ENCODE assay signal across 8 mouse cellular contexts in the genomic region with DNA sequence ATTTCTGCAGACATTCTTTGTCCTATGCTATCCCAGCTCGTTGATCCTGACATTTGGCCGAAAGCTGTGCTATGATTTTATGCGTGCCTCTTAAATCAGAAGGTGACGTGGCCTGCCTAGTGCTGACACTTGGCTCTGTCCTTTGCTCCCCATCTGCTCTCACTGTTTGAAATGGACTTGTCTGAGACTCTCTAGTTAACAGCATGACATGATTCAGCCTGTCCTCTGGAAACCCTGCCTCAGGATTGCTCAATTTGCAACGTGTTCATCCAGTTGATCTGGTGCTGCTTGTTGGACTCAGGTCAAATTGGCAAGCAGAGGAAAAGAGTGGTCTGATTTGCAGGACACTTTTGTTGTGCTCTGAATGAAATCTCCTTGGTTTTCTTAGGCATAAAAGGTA. TPM values are rescaled to one million over a fixed set of nuclear protein-coding genes. Genes with fewer than 3 reads are reported as not detected.
A peak's percentile ranks its signal among the peaks of the same experiment; 100 is the strongest.
DNase-seq lines count a peak whose midpoint lies in the region; ATAC-seq and TF ChIP-seq lines count a peak whose summit lies in the region.

No protein-coding gene starts in this region.

- DNase-seq in brain, embryonic 14.5 days (ENCODE audit: low read depth) = peak; percentile 25
- peak; percentile 96 for DNase-seq in gonadal fat pad, adult 2 months (ENCODE audit: low read depth)
- DNase-seq in kidney, postnatal 36 days = peak; percentile 13 to 41
- DNase-seq in urinary bladder, postnatal 36 days (ENCODE audit: low spot score in 2 of 2) = peak; percentile 84 to 86

- no peaks in the 10 kb centered on the region for H3K4me1 ChIP-seq in forebrain, embryonic 15.5 days
- no peaks in the 10 kb centered on the region for H3K4me1 ChIP-seq in forebrain, embryonic 12.5 days

- no peak for TF ChIP-seq POLR2A in brain, embryonic 14.5 days (IDR thresholded peaks at IDR 0.05; ENCODE audit: borderline replicate concordance, extremely low read depth, insufficient read depth, insufficient read length, poor library complexity, severe bottlenecking)

- no peak overlapping the region for H3K4me3 ChIP-seq in forebrain, embryonic 15.5 days
- no peak overlapping the region for H3K4me3 ChIP-seq in forebrain, embryonic 12.5 days (replicated peaks)

- WGBS in forebrain, embryonic 15.5 days = 69% methylated on average over 5 of the region's 5 CpGs
- WGBS in forebrain, embryonic 12.5 days = 87% methylated on average over 5 of the region's 5 CpGs

- no peak overlapping the region for H3K4me2 ChIP-seq in forebrain, embryonic 15.5 days (replicated peaks)
- H3K4me2 ChIP-seq in forebrain, embryonic 12.5 days = no peak overlapping the region

- no peaks in the 10 kb centered on the region for H3K36me3 ChIP-seq in forebrain, embryonic 15.5 days
- no peaks in the 10 kb centered on the region for H3K36me3 ChIP-seq in forebrain, embryonic 12.5 days (replicated peaks)

- no peak for TF ChIP-seq CTCF in brain, embryonic 14.5 days (IDR thresholded peaks at IDR 0.05; ENCODE audit: borderline replicate concordance, extremely low read depth, insufficient read depth, insufficient read length)

- H3K9me3 ChIP-seq in forebrain, embryonic 15.5 days = no peaks in the 10 kb centered on the region
- no peaks in the 10 kb centered on the region for H3K9me3 ChIP-seq in forebrain, embryonic 12.5 days

- no peaks in the 10 kb centered on the region for H3K27me3 ChIP-seq in forebrain, embryonic 15.5 days
- H3K27me3 ChIP-seq in forebrain, embryonic 12.5 days = no peaks in the 10 kb centered on the region

- no peak overlapping the region for H3K9ac ChIP-seq in forebrain, embryonic 15.5 days (replicated peaks)
- no peak overlapping the region for H3K9ac ChIP-seq in forebrain, embryonic 12.5 days

- 0 out of 2 replicates have a peak, but pooled peaks have one; percentile 19 for ATAC-seq in forebrain, embryonic 15.5 days (replicated peaks)
- ATAC-seq in forebrain, embryonic 12.5 days (ENCODE audit: low FRiP score) = no peak
- ATAC-seq in activated CD4-positive, CD25-positive, alpha-beta regulatory T cell, adult 4 months = no peak
- no peak for ATAC-seq in monocyte, adult 5-6 weeks (replicated peaks; ENCODE audit: insufficient number of reproducible peaks, low FRiP score, low TSS enrichment, poor library complexity, severe bottlenecking)

- no peak overlapping the region for H3K27ac ChIP-seq in forebrain, embryonic 15.5 days (replicated peaks)
- H3K27ac ChIP-seq in forebrain, embryonic 12.5 days = no peak overlapping the region

RNA-seq across cellular contexts. Expression of gene Igsf10, which starts 57.7 kb away (rescaled TPM):
- 1.9 and 2.4 TPM in 2 replicates for polyA plus RNA-seq in forebrain, embryonic 15.5 days (2015; fragmentation: Nextera tagmentation; extraction: Ambion mirVana)
- polyA plus RNA-seq in forebrain, embryonic 12.5 days (2016; fragmentation: Nextera tagmentation; extraction: Ambion mirVana) = 3.7 and 4.1 TPM in 2 replicates
- 2.3 and 4.8 TPM in 2 replicates for polyA plus RNA-seq in brain, embryonic 14.5 days (2012; rRNA removed)
- polyA plus RNA-seq in gonadal fat pad, adult 2 months (2012; rRNA removed) = 2.2 and 2.9 TPM in 2 replicates
- not detected for polyA plus RNA-seq in activated CD4-positive, CD25-positive, alpha-beta regulatory T cell, adult 4 months (2017; shearing (Covaris generic))
- 0.10 TPM in 1 of 3 replicates, not detected in the others for total RNA-seq in monocyte, adult 5-6 weeks (2017)

Comparison
In these comparisons a context has a peak if more than half of its experiments do, and no peak if none do; other contexts are left out.
1. DNase-seq: peak in every context shown above with its lines; median percentile 96 in gonadal fat pad, adult 2 months; 85 in urinary bladder, postnatal 36 days; 27 in kidney, postnatal 36 days; 25 in brain, embryonic 14.5 days.